Mouse (Mus musculus) forebrain, embryonic 11.5 days (tissue): ENCODE measurements around the gene Rab40b. TPM values are rescaled to one million over a fixed set of nuclear protein-coding genes. Genes with fewer than 3 reads are reported as not detected.

Experiments used
- ATAC-seq: fragments of 200-750 bp; cut with Nextera tagmentation; replicated peaks from 2 replicates; pipeline ENCODE4 v1.8.0; 2017; ENCODE audit warnings: moderate TSS enrichment; ENCODE audit not compliant: low FRiP score
- DNase-seq: peaks from one replicate; pipeline ENCODE4 v3.0.0-alpha.2; 2017; ENCODE audit warnings: low spot score
- H3K27ac ChIP-seq: fragments of 300-500 bp; sonication (generic); 2 replicates; pipeline ENCODE4 v1.5.1; 2014; ENCODE audit warnings: low read depth, low read length
- H3K27me3 ChIP-seq: fragments of 300-500 bp; sonication (generic); 2 replicates; pipeline ENCODE4 v1.6.1; 2014; ENCODE audit warnings: mild to moderate bottlenecking, low read length, mixed read lengths; ENCODE audit not compliant: control insufficient read depth, insufficient read depth
- H3K36me3 ChIP-seq: fragments of 300-500 bp; sonication (generic); 2 replicates; pipeline ENCODE4 v1.6.1; 2014; ENCODE audit warnings: mild to moderate bottlenecking, low read length, moderate library complexity, mixed read lengths; ENCODE audit not compliant: control insufficient read depth, insufficient read depth
- H3K4me1 ChIP-seq: fragments of 300-500 bp; sonication (generic); replicated peaks from 2 replicates; pipeline ENCODE4 v1.6.1; 2014; ENCODE audit warnings: low read length, mixed read lengths; ENCODE audit not compliant: control insufficient read depth, insufficient read depth
- H3K4me2 ChIP-seq: fragments of 300-500 bp; sonication (generic); 2 replicates; pipeline ENCODE4 v1.6.1; 2014; ENCODE audit warnings: low read depth, mild to moderate bottlenecking, low read length, moderate library complexity, mixed read lengths; ENCODE audit not compliant: severe bottlenecking
- H3K4me3 ChIP-seq: fragments of 300-500 bp; sonication (generic); 2 replicates; pipeline ENCODE4 v1.5.1; 2014; ENCODE audit warnings: low read depth, low read length
- H3K9ac ChIP-seq: fragments of 300-500 bp; sonication (generic); 2 replicates; pipeline ENCODE4 v1.6.1; 2014; ENCODE audit warnings: low read length
- H3K9me3 ChIP-seq: fragments of 300-500 bp; sonication (generic); 2 replicates; pipeline ENCODE4 v1.6.1; 2016; ENCODE audit warnings: low read length, mixed read lengths; ENCODE audit not compliant: control insufficient read depth
- WGBS: fragments of 180-500 bp; shearing (Covaris S2); extraction: QIAGEN DNeasy Blood & Tissue Kit; methylation state at CpG from one replicate; pipeline ENCODE4 v1.1.7; 2014; 5-methylcytosine and 5-hydroxymethylcytosine counted together
- polyA plus RNA-seq: library from polyadenylated mRNA; unstranded; fragments of >200 nt; fragmentation: Nextera tagmentation; extraction: Ambion mirVana; gene quantifications from 2 replicates; pipeline ENCODE4 v1.2.1, GENCODE M21; 2014

Rab40b gene
- 1.9 and 2.0 TPM in 2 replicates for polyA plus RNA-seq

GRCm38 (mm10) chr11:121387750-121388553 lies at the start of gene Rab40b:
TSS of gene Rab40b (minus strand) at chr11:121388251.
- Histone ChIP-seq H3K27ac (no peak within 1 kb of the TSS), H3K4me1 (no peaks in the 10 kb centered on the region), H3K27me3 (peaks cover 6% of the 10 kb centered on the region), H3K9me3 (no peaks in the 10 kb centered on the region), H3K4me3 (peak within 1 kb of the TSS; percentile 59), H3K9ac (peak within 1 kb of the TSS; percentile 51), H3K4me2 (peak within 1 kb of the TSS; percentile 98), H3K36me3 (no peaks in the 10 kb centered on the region)
- DNase-seq, result peak; percentile 95
- ATAC-seq, result peak; percentile 99
- WGBS, result 1% methylated on average over 61 of the region's 61 CpGs

- DNase-seq (no peak), ATAC-seq (no peak)
- WGBS, result 82% methylated on average over 5 of the region's 5 CpGs
- Histone ChIP-seq H3K4me3 (no peak overlapping the region), H3K9me3 (no peaks in the 10 kb centered on the region), H3K27ac (no peak overlapping the region), H3K36me3 (no peaks in the 10 kb centered on the region), H3K4me2 (no peak overlapping the region), H3K9ac (no peak overlapping the region), H3K27me3 (no peaks in the 10 kb centered on the region), H3K4me1 (no peaks in the 10 kb centered on the region; the same call in 1 of the 2 replicates)
Measured at GRCm38 (mm10) chr11:121437236-121437635, 49.2 kb upstream of the Rab40b start.

GRCm38 (mm10) chr11:121434156-121435155 lies 46.4 kb upstream of the Rab40b start, which contains the start of gene Fn3k:
TSS of gene Fn3k (plus strand) at chr11:121434913.
- Histone ChIP-seq H3K4me2 (peak within 1 kb of the TSS; percentile 67), H3K9ac (peak within 1 kb of the TSS; percentile 4; the same call in 1 of the 2 replicates), H3K4me3 (peak within 1 kb of the TSS; percentile 29), H3K27me3 (no peaks in the 10 kb centered on the region), H3K9me3 (no peaks in the 10 kb centered on the region), H3K4me1 (no peaks in the 10 kb centered on the region; the same call in 1 of the 2 replicates), H3K36me3 (no peaks in the 10 kb centered on the region; the same call in 1 of the 2 replicates), H3K27ac (no peak within 1 kb of the TSS)
- DNase-seq (peak; percentile 88), ATAC-seq (peak; percentile 91)
- 10% methylated on average over 30 of the region's 30 CpGs for WGBS

- Histone ChIP-seq H3K4me3 (no peak overlapping the region), H3K36me3 (no peaks in the 10 kb centered on the region; the same call in 1 of the 2 replicates)
- 87% methylated on average over 4 of the region's 4 CpGs for WGBS
Measured at GRCm38 (mm10) chr11:121433397-121433796, 45.3 kb upstream of the Rab40b start.

GRCm38 (mm10) chr11:121421553-121422173 lies 33.6 kb upstream of the Rab40b start:
- Histone ChIP-seq H3K4me1 (no peaks in the 10 kb centered on the region), H3K9me3 (no peaks in the 10 kb centered on the region), H3K9ac (peak overlapping the region; percentile 76), H3K27ac (no peak overlapping the region), H3K36me3 (no peaks in the 10 kb centered on the region), H3K27me3 (no peaks in the 10 kb centered on the region), H3K4me2 (peak overlapping the region; percentile 74), H3K4me3 (peak overlapping the region; percentile 74)
- ATAC-seq (no peak), DNase-seq (no peak)
- under 1% methylated on average over 28 of the region's 28 CpGs for WGBS

More at GRCm38 (mm10) chr11:121433397-121433796, 45.3 kb upstream of the Rab40b start:
- Histone ChIP-seq H3K9me3 (no peaks in the 10 kb centered on the region), H3K4me1 (no peaks in the 10 kb centered on the region; the same call in 1 of the 2 replicates), H3K4me2 (no peak overlapping the region), H3K27ac (no peak overlapping the region), H3K9ac (no peak overlapping the region), H3K27me3 (no peaks in the 10 kb centered on the region)
- DNase-seq (no peak), ATAC-seq (no peak)

- H3K36me3 ChIP-seq, result no peaks in the 10 kb centered on the region
- no peaks in the 10 kb centered on the region for H3K4me1 ChIP-seq
- WGBS, result 1% methylated on average over 28 of the region's 28 CpGs
- H3K4me2 ChIP-seq, result peak within 1 kb of the TSS; percentile 79
- no peaks in the 10 kb centered on the region for H3K27me3 ChIP-seq
- no peaks in the 10 kb centered on the region for H3K9me3 ChIP-seq
- peak within 1 kb of the TSS; percentile 8; the same call in 1 of the 2 replicates for H3K27ac ChIP-seq
- H3K9ac ChIP-seq, result peak within 1 kb of the TSS; percentile 76
- DNase-seq, result peak; percentile 99
- ATAC-seq, result peak; percentile 100
- peak within 1 kb of the TSS; percentile 74 for H3K4me3 ChIP-seq
Measured at GRCm38 (mm10) chr11:121420830-121421552, 32.9 kb upstream of the Rab40b start, which contains the start of gene Fn3krp. TSS of gene Fn3krp (plus strand) at chr11:121421401.

GRCm38 (mm10) chr11:121420379-121420778 lies 32.3 kb upstream of the Rab40b start:
- Histone ChIP-seq H3K27me3 (no peaks in the 10 kb centered on the region), H3K4me3 (peak overlapping the region; percentile 74; the same call in 1 of the 2 replicates), H3K4me1 (no peaks in the 10 kb centered on the region), H3K36me3 (no peaks in the 10 kb centered on the region), H3K27ac (no peak overlapping the region), H3K4me2 (peak overlapping the region; percentile 79), H3K9me3 (no peaks in the 10 kb centered on the region), H3K9ac (no peak overlapping the region; the same call in 1 of the 2 replicates)
- ATAC-seq (no peak), DNase-seq (no peak)
- WGBS, result 49% methylated on average over 5 of the region's 5 CpGs
